Mouse (Mus musculus): ENCODE data around the gene P4ha1. TPM values are rescaled to one million over a fixed set of nuclear protein-coding genes. Genes with fewer than 3 reads are reported as not detected.

The P4ha1 gene
- polyA plus RNA-seq, 1 experiment from 2014 or later = 24.9 TPM

GRCm38 (mm10) chr10:59410264-59410663 lies 87.2 kb downstream of the P4ha1 start:
- Histone ChIP-seq H3K4me2 (replicated peaks) (no peak overlapping the region), H3K36me3 (replicated peaks; ENCODE audit: control insufficient read depth, insufficient read depth) (no peaks in the 10 kb centered on the region), H3K9ac (no peak overlapping the region), H3K9me3 (ENCODE audit: control insufficient read depth, low read length) (no peaks in the 10 kb centered on the region), H3K4me1 (replicated peaks; ENCODE audit: control insufficient read depth, insufficient read depth, low read length) (no peaks in the 10 kb centered on the region), H3K4me3 (replicated peaks; ENCODE audit: low read length) (no peak overlapping the region), H3K27ac (no peak overlapping the region), H3K27me3 (ENCODE audit: control insufficient read depth, insufficient read depth, low read length) (no peaks in the 10 kb centered on the region)
- 80% methylated on average over 12 of the region's 12 CpGs for WGBS
- DNase-seq (ENCODE audit: low spot score) = no peak
- no peak for ATAC-seq (ENCODE audit: low FRiP score)

GRCm38 (mm10) chr10:59413711-59414110 lies 90.6 kb downstream of the P4ha1 start:
- no peak for ATAC-seq (ENCODE audit: low FRiP score)
- H3K4me2 ChIP-seq (replicated peaks) = no peak overlapping the region
- no peak overlapping the region for H3K27ac ChIP-seq
- H3K27me3 ChIP-seq (ENCODE audit: control insufficient read depth, insufficient read depth, low read length) = no peaks in the 10 kb centered on the region
- WGBS = 91% methylated on average over 4 of the region's 4 CpGs
- DNase-seq (ENCODE audit: low spot score) = no peak
- H3K9me3 ChIP-seq (ENCODE audit: control insufficient read depth, low read length) = no peaks in the 10 kb centered on the region
- no peak overlapping the region for H3K4me3 ChIP-seq (replicated peaks; ENCODE audit: low read length)
- no peaks in the 10 kb centered on the region for H3K4me1 ChIP-seq (replicated peaks; ENCODE audit: control insufficient read depth, insufficient read depth, low read length)
- no peaks in the 10 kb centered on the region for H3K36me3 ChIP-seq (replicated peaks; ENCODE audit: control insufficient read depth, insufficient read depth)
- no peak overlapping the region for H3K9ac ChIP-seq

- no peaks in the 10 kb centered on the region for H3K27me3 ChIP-seq (ENCODE audit: control insufficient read depth, insufficient read depth, low read length)
- no peak overlapping the region for H3K9ac ChIP-seq
- no peaks in the 10 kb centered on the region for H3K4me1 ChIP-seq (replicated peaks; ENCODE audit: control insufficient read depth, insufficient read depth, low read length)
- H3K9me3 ChIP-seq (ENCODE audit: control insufficient read depth, low read length) = no peaks in the 10 kb centered on the region
- DNase-seq (ENCODE audit: low spot score) = no peak
- H3K4me3 ChIP-seq (replicated peaks; ENCODE audit: low read length) = no peak overlapping the region
- no peak overlapping the region for H3K4me2 ChIP-seq (replicated peaks)
- no peak overlapping the region for H3K27ac ChIP-seq
- ATAC-seq (ENCODE audit: low FRiP score) = no peak
- 84% methylated on average over 3 of the region's 3 CpGs for WGBS
- no peaks in the 10 kb centered on the region for H3K36me3 ChIP-seq (replicated peaks; ENCODE audit: control insufficient read depth, insufficient read depth)
These were observed 93.5 kb downstream of the P4ha1 start for GRCm38 (mm10) chr10:59416623-59417022.

GRCm38 (mm10) chr10:59419516-59419915 lies 96.4 kb downstream of the P4ha1 start:
- no peak overlapping the region for H3K4me3 ChIP-seq (replicated peaks; ENCODE audit: low read length)
- H3K4me2 ChIP-seq (replicated peaks) = no peak overlapping the region
- WGBS = 90% methylated on average over 4 of the region's 4 CpGs

More at GRCm38 (mm10) chr10:59419516-59419915, 96.4 kb downstream of the P4ha1 start:
- H3K27me3 ChIP-seq (ENCODE audit: control insufficient read depth, insufficient read depth, low read length) = no peaks in the 10 kb centered on the region
- H3K4me1 ChIP-seq (replicated peaks; ENCODE audit: control insufficient read depth, insufficient read depth, low read length) = no peaks in the 10 kb centered on the region
- no peaks in the 10 kb centered on the region for H3K36me3 ChIP-seq (replicated peaks; ENCODE audit: control insufficient read depth, insufficient read depth)
- no peaks in the 10 kb centered on the region for H3K9me3 ChIP-seq (ENCODE audit: control insufficient read depth, low read length)
- no peak overlapping the region for H3K9ac ChIP-seq
- H3K27ac ChIP-seq = no peak overlapping the region
- no peak for DNase-seq (ENCODE audit: low spot score)
- no peak for ATAC-seq (ENCODE audit: low FRiP score)

Other genes with a start within 250 kb of the P4ha1 start
- 22.0 TPM in 2 replicates for gene Sept10, start 101.4 kb upstream of the P4ha1 start, polyA plus RNA-seq (2014; fragmentation: Nextera tagmentation; extraction: Ambion mirVana)
- 18.8 and 21.1 TPM in 2 replicates for gene Sowahc, start 101.3 kb upstream of the P4ha1 start, polyA plus RNA-seq (2014; fragmentation: Nextera tagmentation; extraction: Ambion mirVana)
- 4.0 and 4.3 TPM in 2 replicates for gene Gm10273, start 72.3 kb downstream of the P4ha1 start, polyA plus RNA-seq (2014; fragmentation: Nextera tagmentation; extraction: Ambion mirVana)
- not detected in 2 replicates for gene Pla2g12b, start 80.4 kb downstream of the P4ha1 start, polyA plus RNA-seq (2014; fragmentation: Nextera tagmentation; extraction: Ambion mirVana)
- 0.18 and 0.27 TPM in 2 replicates for gene Oit3, start 118.5 kb downstream of the P4ha1 start, polyA plus RNA-seq (2014; fragmentation: Nextera tagmentation; extraction: Ambion mirVana)